Mouse (Mus musculus) embryonic facial prominence, embryonic 14.5 days (tissue): ENCODE results near the gene Fam83e. TPM values are rescaled to one million over a fixed set of nuclear protein-coding genes. Genes with fewer than 3 reads are reported as not detected.

Experiments
- ATAC-seq: fragments of 200-750 bp; cut with Nextera tagmentation; 2 replicates; pipeline ENCODE4 v1.8.0; 2017; ENCODE audit warnings: low read depth, moderate number of reproducible peaks, moderate TSS enrichment
- DNase-seq: peaks from one replicate; pipeline ENCODE4 v3.0.0-alpha.2; 2015; ENCODE audit warnings: low spot score
- H3K27ac ChIP-seq: fragments of 300-500 bp; sonication (generic); replicated peaks from 2 replicates; pipeline ENCODE4 v1.5.1; 2014; ENCODE audit warnings: low read depth, mild to moderate bottlenecking, low read length, moderate library complexity
- H3K27me3 ChIP-seq: fragments of 300-500 bp; sonication (generic); replicated peaks from 2 replicates; pipeline ENCODE4 v1.6.1; 2014; ENCODE audit warnings: low read length; ENCODE audit not compliant: control insufficient read depth, insufficient read depth
- H3K36me3 ChIP-seq: fragments of 300-500 bp; sonication (generic); 2 replicates; pipeline ENCODE4 v1.6.1; 2014; ENCODE audit warnings: low read length, mixed read lengths; ENCODE audit not compliant: control insufficient read depth, insufficient read depth
- H3K4me1 ChIP-seq: fragments of 300-500 bp; sonication (generic); 2 replicates; pipeline ENCODE4 v1.6.1; 2014; ENCODE audit warnings: antibody characterized with exemption, low read length; ENCODE audit not compliant: control insufficient read depth, insufficient read depth
- H3K4me2 ChIP-seq: fragments of 300-500 bp; sonication (generic); 2 replicates; pipeline ENCODE4 v1.6.1; 2014; ENCODE audit warnings: low read depth, mild to moderate bottlenecking, low read length, moderate library complexity, mixed read lengths
- H3K4me3 ChIP-seq: fragments of 300-500 bp; sonication (generic); 2 replicates; pipeline ENCODE4 v1.5.1; 2014; ENCODE audit warnings: low read depth, mild to moderate bottlenecking, low read length
- H3K9ac ChIP-seq: fragments of 300-500 bp; sonication (generic); 2 replicates; pipeline ENCODE4 v1.6.1; 2014; ENCODE audit warnings: low read depth, mild to moderate bottlenecking, low read length, moderate library complexity, mixed read lengths
- H3K9me3 ChIP-seq: fragments of 300-500 bp; sonication (generic); 2 replicates; pipeline ENCODE4 v1.6.1; 2016; ENCODE audit warnings: low read length; ENCODE audit not compliant: control insufficient read depth
- WGBS: fragments of 180-500 bp; shearing (Covaris S2); extraction: QIAGEN DNeasy Blood & Tissue Kit; methylation state at CpG from one replicate; pipeline ENCODE4 v1.1.7; 2014; 5-methylcytosine and 5-hydroxymethylcytosine counted together
- polyA plus RNA-seq: library from polyadenylated mRNA; unstranded; fragments of >200 nt; fragmentation: Nextera tagmentation; extraction: Ambion mirVana; gene quantifications from 2 replicates; pipeline ENCODE4 v1.2.1, GENCODE M21; 2014

The Fam83e gene
- polyA plus RNA-seq, 1 experiment from 2014 or later, result 0.36 TPM

DNA sequence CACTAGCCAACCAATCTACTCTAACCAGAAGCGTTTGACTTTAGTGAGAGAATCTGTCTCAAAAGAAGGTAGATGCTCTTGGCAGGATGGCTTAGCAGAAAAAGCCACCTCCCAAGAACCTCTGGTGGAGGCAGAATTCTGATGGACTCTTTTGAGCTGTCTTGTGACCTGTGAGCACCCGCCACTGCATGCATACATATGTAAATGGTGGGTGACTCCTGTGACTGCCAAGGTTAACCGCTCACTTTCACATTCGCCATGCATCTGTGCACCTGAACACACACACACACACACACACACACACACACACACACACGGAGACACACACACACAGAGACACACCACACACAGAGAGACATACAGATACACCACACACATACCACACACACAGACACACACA, 26.4 kb downstream of the Fam83e start:
- H3K9me3 ChIP-seq, result no peaks in the 10 kb centered on the region
- H3K4me1 ChIP-seq, result no peaks in the 10 kb centered on the region
- H3K9ac ChIP-seq, result no peak overlapping the region
- no peaks in the 10 kb centered on the region for H3K27me3 ChIP-seq
- ATAC-seq (no peak), DNase-seq (no peak)
- no peak overlapping the region for H3K4me3 ChIP-seq
- no peak overlapping the region for H3K27ac ChIP-seq
- H3K36me3 ChIP-seq, result no peaks in the 10 kb centered on the region
- no peak overlapping the region for H3K4me2 ChIP-seq
- 85% methylated on average over 5 of the region's 5 CpGs for WGBS

DNA sequence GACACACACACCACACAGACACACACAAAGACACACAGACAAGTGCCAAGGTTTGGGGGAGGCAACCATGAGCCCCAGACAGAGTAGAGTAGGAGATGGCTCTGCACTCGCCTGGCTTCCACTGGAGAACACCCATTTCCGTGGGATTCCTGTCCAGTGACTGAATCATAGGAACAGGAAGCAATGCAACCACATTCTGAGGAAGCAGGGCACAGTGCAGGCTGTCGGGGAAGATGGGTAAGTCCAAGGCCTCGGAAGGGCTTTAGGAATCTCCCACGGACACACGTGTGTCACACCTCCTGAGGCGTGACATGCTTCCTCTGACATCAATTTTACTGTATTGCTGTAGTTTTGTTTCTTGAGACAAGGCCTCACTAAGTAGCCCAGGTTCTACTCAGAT, 27.1 kb downstream of the Fam83e start:
- Histone ChIP-seq H3K4me1 (no peaks in the 10 kb centered on the region), H3K36me3 (no peaks in the 10 kb centered on the region), H3K27me3 (no peaks in the 10 kb centered on the region), H3K9ac (no peak overlapping the region), H3K4me3 (no peak overlapping the region), H3K9me3 (no peaks in the 10 kb centered on the region), H3K27ac (no peak overlapping the region), H3K4me2 (no peak overlapping the region)
- ATAC-seq (no peak), DNase-seq (no peak)
- WGBS, result 80% methylated on average over 7 of the region's 7 CpGs

GRCm38 (mm10) chr7:45749401-45749800, 28.4 kb downstream of the Fam83e start:
- Histone ChIP-seq H3K4me1 (no peaks in the 10 kb centered on the region), H3K36me3 (no peaks in the 10 kb centered on the region), H3K4me2 (no peak overlapping the region), H3K9me3 (no peaks in the 10 kb centered on the region), H3K9ac (no peak overlapping the region; the same call in 1 of the 2 replicates), H3K4me3 (no peak overlapping the region), H3K27ac (no peak overlapping the region), H3K27me3 (no peaks in the 10 kb centered on the region)
- ATAC-seq (no peak), DNase-seq (no peak)
- WGBS, result 56% methylated on average over 8 of the region's 10 CpGs

- ATAC-seq, result no peak
- no peak overlapping the region for H3K9ac ChIP-seq
- H3K36me3 ChIP-seq, result no peaks in the 10 kb centered on the region
- no peak overlapping the region for H3K27ac ChIP-seq
- H3K4me1 ChIP-seq, result no peaks in the 10 kb centered on the region
- 58% methylated on average over 9 of the region's 9 CpGs for WGBS
- H3K4me3 ChIP-seq, result no peak overlapping the region
- H3K27me3 ChIP-seq, result no peaks in the 10 kb centered on the region
- no peak overlapping the region for H3K4me2 ChIP-seq
- no peak for DNase-seq
- H3K9me3 ChIP-seq, result no peaks in the 10 kb centered on the region
Measured at GRCm38 (mm10) chr7:45750162-45750561, 29.1 kb downstream of the Fam83e start.

DNA sequence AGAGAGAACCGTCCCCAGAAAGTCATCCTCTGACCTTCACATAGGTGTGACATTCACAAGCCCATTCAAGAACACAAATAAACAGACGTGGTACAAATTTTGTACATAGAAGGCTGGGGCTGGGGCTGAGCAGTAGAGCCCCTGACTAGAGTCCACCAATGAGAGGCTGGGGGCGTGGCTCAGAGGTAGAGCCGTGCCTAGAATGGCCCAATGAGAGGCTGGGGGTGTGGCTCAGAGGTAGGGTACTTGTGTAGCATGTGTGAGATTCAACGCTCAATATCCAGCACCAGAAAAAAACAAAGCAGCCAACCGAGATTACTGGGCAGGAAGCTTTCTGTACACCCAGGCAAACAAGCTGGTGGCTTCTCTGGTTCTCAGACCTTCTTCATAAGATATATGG, 34.7 kb downstream of the Fam83e start:
- H3K4me2 ChIP-seq, result no peak overlapping the region
- H3K9me3 ChIP-seq, result no peaks in the 10 kb centered on the region
- DNase-seq (no peak), ATAC-seq (no peak)
- no peak overlapping the region for H3K27ac ChIP-seq
- no peak overlapping the region for H3K4me3 ChIP-seq
- no peaks in the 10 kb centered on the region for H3K4me1 ChIP-seq
- no peak overlapping the region for H3K9ac ChIP-seq
- WGBS, result 58% methylated on average over 6 of the region's 6 CpGs
- no peaks in the 10 kb centered on the region for H3K36me3 ChIP-seq
- peaks cover 31% of the 10 kb centered on the region for H3K27me3 ChIP-seq

- no peaks in the 10 kb centered on the region for H3K9me3 ChIP-seq
- H3K36me3 ChIP-seq, result no peaks in the 10 kb centered on the region
- H3K27me3 ChIP-seq, result peaks cover 31% of the 10 kb centered on the region
- H3K4me1 ChIP-seq, result no peaks in the 10 kb centered on the region
- peak overlapping the region; percentile 46 for H3K4me2 ChIP-seq
- WGBS, result under 1% methylated on average over 10 of the region's 27 CpGs
- H3K9ac ChIP-seq, result peak overlapping the region; percentile 42; the same call in 1 of the 2 replicates
- peak overlapping the region; percentile 18 for H3K4me3 ChIP-seq
- DNase-seq, result peak; percentile 38
- no peak overlapping the region for H3K27ac ChIP-seq
- peak; percentile 76 for ATAC-seq
Measured at GRCm38 (mm10) chr7:45759400-45759799, 38.4 kb downstream of the Fam83e start.

DNA sequence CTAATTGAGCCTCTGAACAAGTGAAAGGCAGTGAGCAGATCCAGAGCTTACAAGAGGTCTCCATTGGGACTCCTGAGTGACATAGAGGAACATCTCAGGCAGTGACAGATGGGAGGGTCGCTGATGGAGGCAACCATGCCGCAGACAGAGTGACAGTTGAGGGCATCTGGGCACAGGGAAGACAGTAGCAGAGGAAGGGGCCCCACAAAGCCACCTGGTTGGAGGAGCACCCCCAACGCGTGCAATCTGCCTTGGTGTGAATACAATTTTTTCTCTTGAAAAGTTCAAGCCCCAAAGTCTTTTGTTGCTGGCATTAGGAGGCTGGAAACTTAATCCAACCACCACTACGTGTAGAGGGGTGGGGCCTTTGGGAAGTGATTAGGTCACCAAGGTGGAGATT, 39.1 kb downstream of the Fam83e start:
- H3K4me3 ChIP-seq, result no peak overlapping the region
- H3K27ac ChIP-seq, result no peak overlapping the region
- H3K27me3 ChIP-seq, result peaks cover 31% of the 10 kb centered on the region
- no peak overlapping the region for H3K9ac ChIP-seq
- WGBS, result 56% methylated on average over 5 of the region's 5 CpGs
- DNase-seq, result no peak
- no peaks in the 10 kb centered on the region for H3K9me3 ChIP-seq
- no peak overlapping the region for H3K4me2 ChIP-seq
- no peak for ATAC-seq
- H3K36me3 ChIP-seq, result no peaks in the 10 kb centered on the region
- H3K4me1 ChIP-seq, result no peaks in the 10 kb centered on the region

- Histone ChIP-seq H3K36me3 (no peaks in the 10 kb centered on the region), H3K4me1 (no peaks in the 10 kb centered on the region), H3K4me2 (no peak overlapping the region), H3K27me3 (no peaks in the 10 kb centered on the region), H3K9ac (no peak overlapping the region), H3K4me3 (no peak overlapping the region), H3K27ac (peak overlapping the region; percentile 48; the same call in 1 of the 2 replicates), H3K9me3 (no peaks in the 10 kb centered on the region)
- DNase-seq (no peak), ATAC-seq (peak; percentile 34; the same call in 1 of the 2 replicates)
- 56% methylated on average over 8 of the region's 8 CpGs for WGBS
Measured at GRCm38 (mm10) chr7:45765995-45766394, 45.0 kb downstream of the Fam83e start.

- no peak overlapping the region for H3K9ac ChIP-seq
- DNase-seq, result peak; percentile 66
Measured at GRCm38 (mm10) chr7:45766764-45767163, 45.8 kb downstream of the Fam83e start.

More at GRCm38 (mm10) chr7:45766764-45767163, 45.8 kb downstream of the Fam83e start:
- Histone ChIP-seq H3K36me3 (no peaks in the 10 kb centered on the region), H3K4me2 (no peak overlapping the region), H3K27ac (no peak overlapping the region), H3K4me1 (no peaks in the 10 kb centered on the region), H3K4me3 (no peak overlapping the region), H3K9me3 (no peaks in the 10 kb centered on the region), H3K27me3 (no peaks in the 10 kb centered on the region)
- ATAC-seq, result peak; percentile 84
- 57% methylated on average over 7 of the region's 8 CpGs for WGBS
